Mouse (Mus musculus) right cerebral cortex, postnatal 10 days (tissue): ENCODE measurements around the gene Snta1.

Source experiments
- DNase-seq, 2 experiments: peaks; one replicate each; pipeline ENCODE4 v3.0.0; 2021; ENCODE audit warnings: low spot score in 2 of 2

Snta1 gene

DNA sequence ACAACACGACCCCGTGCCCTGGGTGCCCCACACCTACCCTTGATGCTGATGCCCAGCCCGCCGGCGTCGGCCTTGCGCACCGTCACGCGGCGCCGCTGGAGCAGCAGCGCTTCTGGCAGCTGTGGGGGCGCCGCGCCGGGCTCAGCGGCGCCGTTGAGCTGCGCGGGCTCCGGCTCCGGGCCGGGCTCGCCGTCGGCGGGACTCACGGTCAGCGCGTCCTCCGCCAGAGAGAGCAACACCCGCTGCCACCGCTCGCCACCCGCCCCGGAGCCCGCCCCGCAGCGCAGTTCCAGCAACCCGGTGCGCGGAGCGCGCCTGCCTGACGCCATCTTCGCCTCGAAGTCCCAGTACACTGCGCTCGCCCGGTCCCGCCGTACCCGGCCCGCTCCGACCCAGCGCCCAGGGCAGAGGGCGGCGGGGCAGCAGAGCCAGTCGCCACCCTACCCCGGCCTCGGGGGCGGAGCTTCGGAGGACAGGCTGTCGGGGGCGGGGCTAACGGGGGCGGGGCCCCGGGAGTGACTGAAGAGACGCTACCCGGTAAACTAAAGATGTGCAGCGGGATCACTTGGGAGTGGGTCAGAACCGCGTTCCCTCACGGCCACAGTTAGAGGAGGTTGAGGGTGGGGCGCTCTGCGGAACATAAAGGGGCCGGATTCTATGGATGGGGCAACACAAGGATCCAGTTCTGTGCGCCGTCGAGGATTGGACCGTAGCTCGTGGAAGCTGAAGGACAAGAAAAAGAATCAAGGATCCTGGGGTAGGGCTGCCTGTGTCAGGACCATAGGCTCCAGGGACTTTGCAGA is at the start of gene Snta1:
Gene Snta1 (minus strand): TSS at position 457 of the 803 bp plus-strand sequence.
- DNase-seq: peak; percentile 83 to 87

DNA sequence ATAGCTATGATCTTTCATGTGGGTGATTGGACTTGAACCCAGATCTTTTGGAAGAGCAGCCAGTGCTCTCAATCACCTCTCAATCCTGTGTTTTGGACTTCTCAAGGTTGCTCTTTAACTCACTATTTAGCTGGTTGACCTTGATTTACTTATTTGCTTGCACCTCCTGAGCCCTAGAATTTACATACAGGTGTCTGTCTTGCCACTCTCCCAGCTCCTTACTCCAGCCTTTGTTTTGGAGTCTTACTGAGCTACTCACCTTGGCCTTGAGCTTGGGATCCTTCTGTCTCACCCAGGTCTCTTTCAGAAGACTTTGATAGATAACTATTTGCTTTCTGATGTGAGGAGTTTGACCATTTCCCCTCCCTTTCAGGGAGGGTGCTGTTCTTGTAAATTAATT is 48.7 kb upstream of the Snta1 start:
- DNase-seq: no peak

DNA sequence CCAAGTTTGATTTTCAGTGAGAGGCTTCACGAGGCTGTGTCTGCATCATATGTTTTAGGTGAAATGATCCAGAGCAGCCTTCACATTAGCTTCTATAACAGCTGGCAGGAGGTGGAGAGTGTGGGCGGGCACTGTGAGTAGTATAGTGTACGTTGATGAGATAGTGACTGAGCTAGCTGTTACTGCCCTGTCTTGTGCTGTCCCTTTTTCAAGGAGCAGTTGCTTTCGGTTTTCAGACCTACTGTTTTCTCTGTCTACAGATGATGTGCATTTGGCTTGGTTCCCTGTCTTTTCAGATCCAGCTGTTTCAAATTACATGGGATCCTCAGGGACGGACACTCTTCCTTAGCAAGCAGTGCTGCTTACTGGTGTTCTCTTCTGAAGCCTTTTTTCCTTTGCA is 47.9 kb upstream of the Snta1 start:
- peak; percentile 38 to 46 for DNase-seq

DNA sequence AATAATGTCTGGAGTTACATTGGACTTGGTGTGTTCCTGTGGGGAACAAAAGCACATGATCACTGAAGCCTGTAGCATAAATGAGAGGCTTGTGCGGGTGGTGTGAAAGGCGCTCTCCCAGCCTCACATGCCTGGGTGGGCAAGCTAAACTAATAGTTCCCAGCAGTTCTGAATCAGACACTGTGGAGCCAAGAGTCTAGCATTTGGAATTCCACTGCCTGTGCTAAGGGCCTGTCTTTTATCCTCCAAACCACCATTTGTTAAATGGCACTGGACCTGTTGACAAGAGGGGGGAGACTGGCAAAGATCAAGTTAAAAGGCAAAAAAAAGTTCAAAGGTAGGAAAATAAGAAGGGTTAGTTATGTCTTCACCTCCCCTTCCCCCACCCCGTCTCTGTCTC is 46.7 kb upstream of the Snta1 start:
- no peak for DNase-seq

DNA sequence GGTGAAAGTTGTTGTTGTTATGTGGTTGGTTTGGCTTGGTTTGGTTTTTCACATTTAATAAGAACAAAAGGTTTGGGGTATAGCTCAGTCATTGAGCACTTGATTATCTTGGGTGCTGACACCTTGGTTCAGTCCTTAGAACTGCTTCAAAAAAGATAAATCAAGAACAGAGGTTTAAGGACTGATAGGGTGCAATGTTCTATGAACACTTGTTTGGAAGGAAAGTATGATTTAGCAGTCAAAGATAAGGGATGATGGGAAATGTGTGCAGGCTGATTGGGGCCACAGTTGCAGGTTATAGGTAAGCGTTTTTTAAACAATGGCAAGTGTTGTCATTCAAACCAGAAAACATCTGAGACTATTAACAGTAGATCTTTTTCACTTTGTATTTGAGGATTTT is 46.2 kb upstream of the Snta1 start:
- no peak for DNase-seq

DNA sequence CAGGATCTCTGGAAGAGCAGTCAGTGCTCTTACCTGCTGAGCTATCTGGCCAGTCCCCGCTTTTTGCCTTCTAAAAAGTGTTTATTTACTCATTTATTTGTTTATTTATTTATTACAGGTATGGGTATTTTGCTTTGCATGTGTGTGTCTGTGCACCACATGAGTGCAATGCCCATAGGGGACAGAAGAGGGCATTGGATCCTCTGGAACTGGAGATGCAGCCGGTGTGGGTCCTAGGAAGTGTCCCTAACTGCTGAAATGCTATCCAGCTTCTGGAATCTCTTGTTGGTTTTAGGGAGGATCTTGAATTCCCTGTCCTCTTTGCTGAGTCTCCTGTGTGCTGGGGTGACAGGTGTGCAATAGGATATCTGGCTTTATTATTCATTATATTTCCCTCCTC is 45.1 kb upstream of the Snta1 start:
- no peak for DNase-seq

DNA sequence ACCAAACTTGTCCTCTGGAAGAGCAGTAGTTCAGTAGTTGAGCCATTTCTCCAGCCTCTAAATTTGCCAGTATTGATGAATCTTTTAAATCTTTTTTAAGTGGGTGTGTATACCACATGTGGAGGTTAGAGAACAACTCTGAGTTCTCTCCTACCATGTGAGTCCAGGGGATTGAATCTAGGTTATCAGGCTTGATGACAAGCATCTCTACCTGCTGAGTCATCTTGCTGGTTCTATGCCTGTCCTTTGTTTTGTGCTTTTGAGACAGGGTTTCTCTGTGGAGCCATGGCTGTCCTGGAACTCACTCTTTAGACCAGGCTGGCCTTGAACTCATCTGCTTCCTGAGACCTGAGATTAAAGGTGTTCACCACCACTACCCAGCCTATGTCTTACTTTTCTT is 40.7 kb upstream of the Snta1 start:
- no peak for DNase-seq

DNA sequence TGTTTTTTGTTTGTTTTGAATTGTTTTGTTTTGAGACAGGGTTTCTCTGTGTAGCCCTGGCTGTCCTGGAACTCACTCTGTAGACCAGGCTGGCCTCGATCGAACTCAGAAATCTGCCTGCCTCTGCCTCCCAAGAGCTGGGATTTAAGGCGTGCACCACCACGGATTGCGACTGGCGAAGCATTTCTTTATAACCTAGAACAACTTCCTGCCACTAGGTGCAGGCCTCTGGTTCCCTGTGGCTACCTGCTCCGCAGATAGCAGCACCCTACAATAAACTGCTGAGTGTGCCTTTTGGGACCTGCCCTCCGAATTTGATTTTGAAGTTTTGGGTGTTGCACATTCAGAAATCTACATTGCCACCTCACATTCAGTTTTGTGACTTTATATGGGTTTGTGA is 39.9 kb upstream of the Snta1 start:
- DNase-seq: no peak

DNA sequence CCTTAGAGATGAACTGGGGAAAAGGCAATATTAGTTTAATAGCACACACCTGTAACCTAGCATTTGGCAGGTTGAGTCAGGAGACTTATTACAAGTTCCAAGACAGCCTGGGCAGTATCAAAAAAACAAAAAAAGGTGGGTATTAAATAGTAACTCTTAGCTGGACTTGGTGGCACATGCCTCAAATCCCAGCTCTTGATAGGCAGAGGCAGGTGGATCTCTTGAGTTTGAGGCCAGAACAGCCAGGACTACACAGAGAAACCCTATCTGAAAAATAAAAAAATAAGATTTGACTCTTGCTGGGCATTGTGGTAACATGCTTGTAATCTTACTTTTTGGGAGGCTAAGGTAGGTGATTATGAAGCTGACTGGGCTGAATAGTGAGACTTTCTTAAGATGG is 32.6 kb upstream of the Snta1 start:
- DNase-seq: no peak

DNA sequence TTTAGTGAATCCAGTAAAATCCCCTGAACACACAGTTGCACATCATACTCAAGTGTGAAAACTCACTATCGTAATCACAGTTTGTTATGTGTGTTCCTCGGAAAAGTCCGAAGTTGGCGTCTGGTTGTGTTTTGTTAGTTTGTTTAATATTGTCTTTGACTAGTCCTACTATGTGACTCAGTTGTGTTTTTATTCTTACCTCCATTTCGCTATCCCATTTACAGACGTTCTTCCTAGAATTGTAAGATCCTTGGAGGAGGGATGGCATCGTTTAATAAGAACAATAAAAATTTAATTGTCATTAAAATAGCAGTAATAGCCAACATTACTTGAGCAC is 29.3 kb upstream of the Snta1 start:
- DNase-seq: no peak

DNA sequence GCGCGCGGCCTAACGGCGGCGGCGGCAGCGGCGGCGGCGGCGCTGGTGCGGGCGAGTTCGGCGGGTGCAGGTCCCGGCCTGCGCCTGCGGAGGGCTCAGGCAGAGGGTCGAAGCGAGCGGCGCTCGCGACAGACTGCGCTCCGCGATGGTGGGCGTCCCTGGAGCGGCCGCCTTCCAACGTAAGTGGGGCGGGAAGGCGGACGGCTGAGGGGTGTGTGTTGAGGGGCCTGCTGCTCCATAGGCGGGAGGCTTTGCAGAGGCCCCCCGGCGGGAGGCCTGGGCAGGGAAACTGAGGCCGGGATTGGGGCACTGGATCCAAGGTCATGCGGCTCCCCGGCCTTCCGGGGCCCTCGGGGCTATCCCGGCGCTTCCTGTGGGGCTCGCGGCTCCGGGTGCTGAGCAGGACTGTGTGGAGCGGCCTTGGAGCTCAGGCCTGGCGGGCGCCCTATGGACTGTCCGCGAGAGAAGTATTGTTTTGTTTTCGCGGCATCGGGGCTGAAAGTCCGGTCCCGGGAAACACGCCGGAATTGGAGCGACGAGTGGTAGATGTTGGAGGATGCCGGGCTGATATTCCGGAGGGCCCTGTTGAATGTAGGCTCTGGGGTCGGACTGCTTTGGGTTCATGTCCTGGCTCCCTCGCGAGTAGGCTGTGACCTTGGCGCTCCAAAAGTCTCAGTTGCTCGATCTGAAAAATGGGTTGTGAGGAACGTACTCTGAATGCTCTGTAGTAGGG is 28.7 kb upstream of the Snta1 start, which contains the start of gene Cbfa2t2:
Gene Cbfa2t2 (plus strand): TSS at position 24 of the 733 bp plus-strand sequence.
- no peak for DNase-seq

DNA sequence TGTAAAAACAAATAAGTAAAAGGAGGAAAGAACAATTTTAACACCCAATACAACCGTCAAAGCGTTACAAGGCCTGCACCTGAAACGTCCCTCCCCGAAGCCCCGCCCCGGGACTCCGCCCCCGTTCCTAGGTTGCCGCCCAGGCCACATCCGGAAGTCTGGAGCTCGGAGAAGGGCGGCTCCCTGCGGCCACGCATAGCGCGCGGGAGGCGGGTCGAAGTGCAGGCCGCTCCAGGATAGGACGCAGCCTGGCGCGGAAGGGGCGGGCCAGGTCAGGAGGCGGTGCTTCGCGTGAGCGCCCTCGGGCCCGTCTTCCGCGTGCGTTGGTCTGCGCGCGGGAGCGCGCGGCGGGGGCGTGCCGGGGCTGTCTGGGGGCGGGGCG is 28.2 kb upstream of the Snta1 start:
- DNase-seq: peak; percentile 98 to 99

DNA sequence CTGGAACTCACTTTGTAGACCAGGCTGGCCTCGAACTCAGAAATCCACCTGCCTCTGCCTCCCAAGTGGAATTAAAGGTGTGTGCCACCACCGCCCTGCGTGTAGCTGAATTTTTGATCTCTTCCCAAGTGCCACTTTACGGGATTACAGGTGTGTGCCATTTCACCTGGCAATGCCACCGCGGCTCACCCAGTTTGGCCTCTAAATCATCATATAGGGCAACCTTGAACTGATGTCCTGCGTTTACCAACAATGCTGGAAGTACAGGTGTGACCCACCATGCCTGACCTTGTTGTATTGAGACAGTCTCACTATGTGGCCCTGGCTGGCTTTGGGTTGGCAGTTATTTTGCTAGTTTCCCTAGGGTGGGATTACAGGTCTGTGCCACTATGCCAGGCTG is 26.8 kb upstream of the Snta1 start:
- DNase-seq: no peak

DNA sequence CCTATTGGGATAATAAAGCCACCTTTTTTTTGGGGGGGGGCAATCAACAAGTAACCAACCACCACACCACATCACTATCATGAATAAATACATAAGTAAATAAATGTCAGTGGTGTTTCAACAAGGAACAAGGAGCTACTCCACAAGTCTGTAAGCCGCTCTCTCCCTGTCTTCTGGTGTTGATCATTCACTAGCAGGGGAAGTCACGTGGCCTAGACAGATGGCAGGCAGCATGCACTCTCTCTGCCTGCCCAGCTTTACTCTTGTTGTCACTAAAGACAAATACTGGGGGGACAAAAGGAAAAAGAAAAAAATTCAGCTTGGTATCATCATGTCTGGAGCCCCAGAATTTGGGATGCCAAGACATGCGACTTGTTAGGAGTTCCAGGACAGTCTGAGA is 25.5 kb upstream of the Snta1 start:
- peak; percentile 41 to 58 for DNase-seq

DNA sequence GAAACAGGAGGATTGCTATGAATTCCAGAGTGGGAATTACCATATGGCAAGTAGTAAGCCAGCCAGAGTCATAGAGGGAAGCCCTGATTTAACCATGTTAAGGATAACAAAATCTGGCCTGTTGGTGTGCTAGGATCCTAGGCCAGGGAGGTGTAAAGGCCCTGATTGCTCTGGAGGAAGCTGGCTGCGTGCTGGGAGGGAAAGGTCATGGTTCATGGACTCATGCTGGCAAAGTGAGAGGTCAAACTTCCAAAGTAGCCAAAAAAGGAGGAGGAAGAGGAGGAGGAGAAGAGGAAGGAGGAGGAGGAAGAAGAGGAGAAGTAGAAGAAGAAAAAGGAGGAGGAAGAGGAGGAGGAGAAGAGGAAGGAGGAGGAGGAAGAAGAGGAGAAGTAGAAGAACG is 24.8 kb upstream of the Snta1 start:
- DNase-seq: no peak

DNA sequence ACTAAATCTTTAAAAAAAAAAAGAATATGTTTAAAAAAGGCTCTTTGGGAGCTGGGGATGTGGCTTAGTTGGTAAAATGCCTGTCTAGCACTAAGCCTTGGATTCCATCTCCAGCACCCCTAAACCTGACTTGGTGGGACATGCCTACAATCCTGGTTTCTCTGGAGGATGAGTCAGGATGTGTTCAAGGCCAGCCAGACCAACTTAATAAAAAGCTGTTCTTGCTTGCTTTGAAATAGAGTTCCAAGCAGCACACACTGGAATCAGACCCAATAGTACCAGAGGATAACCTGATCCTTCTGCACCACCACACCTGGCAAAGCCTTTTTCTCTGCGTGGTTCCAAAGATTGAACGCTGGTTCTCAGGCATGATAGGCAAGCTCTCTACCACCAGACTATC is 22.7 kb upstream of the Snta1 start:
- no peak for DNase-seq

DNA sequence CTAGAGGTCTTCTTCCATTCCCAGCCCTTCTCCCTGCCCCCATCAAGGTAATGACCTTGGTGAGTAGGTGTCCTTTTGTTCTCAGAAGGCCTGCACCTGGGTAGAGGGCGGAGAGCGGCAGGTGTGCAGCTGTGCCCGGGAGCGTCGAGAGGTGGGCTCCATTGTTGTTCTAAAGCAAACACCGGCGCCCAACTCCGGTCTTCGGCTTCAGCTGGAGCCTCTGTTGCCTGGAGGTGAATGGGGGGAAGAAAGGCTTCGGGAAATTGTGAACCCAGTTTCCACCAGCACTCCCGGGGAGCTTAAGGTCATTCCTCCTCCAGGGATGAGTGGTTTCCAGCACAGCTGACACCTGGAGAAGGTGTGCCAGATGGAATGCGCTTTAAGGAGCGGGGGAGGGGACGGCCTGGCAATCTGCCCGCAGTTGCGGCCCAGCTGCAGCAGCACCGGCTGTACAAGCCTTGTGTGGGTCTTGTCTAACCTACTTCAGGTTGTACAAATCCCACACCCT is 20.0 kb upstream of the Snta1 start:
- DNase-seq: peak in 1 of 2 experiments; percentile 34

DNA sequence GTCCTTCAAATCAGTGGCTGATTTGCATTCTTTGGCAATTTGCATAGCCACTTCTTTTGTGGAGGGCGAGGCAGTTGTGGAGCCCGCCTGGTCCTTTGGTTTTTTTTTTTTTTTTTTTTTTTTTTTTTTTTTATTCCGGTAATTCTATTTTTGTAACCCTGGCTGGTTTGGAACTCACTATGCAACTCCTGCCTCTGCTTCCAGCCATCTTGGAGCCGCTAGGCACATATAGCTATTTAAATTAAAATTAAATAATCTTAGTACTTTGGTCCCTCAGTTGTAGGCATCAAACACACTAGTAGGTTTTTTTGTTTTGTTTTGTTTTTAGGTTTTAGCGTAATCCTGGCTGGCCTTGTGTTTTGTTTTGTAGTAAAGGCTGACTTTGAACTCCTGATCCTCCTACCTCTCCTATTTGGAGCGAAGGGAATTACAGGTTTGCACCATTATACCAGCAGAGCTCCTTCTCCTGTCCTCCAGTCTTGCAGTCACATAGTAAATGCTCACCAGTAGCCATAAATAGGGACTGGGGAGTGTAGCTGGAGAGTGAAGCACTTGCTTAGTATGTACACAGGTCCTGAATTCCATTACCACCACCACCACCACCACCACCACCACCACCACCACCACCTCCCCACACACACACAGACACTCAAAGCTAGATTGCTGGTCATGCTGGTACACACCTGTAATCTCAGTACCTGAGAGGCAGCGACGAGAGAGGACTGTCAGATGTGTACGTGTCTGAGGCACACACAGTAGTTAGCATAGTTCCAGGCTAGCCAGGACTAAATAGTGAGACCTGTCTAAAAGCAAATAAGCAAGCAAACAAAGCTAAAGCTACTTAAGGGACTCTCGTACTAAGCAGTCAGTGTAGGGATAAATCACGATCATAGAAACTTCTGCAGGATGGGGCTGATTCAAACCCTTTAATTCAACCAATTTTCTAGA is 19.3 kb upstream of the Snta1 start:
- DNase-seq: no peak

DNA sequence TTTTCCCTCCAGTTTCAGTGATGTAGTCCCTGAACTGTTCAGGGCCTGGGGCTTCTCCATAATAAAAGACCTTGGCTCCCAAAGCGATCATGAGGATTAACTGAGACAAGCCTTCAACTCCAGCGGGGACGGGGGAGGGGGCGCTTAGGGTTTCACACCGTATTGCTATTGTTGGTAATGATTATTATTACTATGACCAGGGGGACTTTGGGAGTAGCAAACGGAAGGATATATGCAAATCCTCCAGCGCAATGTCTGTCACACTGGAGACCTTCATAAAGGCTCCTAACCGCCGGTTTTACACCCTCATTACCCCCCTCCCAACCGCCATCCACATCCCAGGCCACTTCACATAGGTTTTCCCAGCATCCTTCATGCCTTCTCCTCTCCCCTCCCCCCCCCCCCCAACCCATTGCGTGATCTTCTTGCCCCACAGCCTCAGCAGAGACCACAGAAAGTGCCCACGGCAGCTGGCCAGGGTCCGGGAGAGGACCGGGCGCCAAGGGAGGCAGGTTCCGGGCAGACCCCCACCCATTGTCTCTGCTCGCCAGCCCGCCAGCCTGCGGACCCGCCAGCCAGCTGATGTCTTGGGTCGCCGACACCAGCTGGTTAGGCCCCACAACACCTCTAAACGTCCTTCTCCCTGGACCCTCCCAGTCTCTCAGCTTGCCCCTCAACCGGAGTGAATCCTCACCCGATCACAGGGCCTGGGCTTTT is 18.4 kb upstream of the Snta1 start:
- DNase-seq: peak; percentile 36 to 39

DNA sequence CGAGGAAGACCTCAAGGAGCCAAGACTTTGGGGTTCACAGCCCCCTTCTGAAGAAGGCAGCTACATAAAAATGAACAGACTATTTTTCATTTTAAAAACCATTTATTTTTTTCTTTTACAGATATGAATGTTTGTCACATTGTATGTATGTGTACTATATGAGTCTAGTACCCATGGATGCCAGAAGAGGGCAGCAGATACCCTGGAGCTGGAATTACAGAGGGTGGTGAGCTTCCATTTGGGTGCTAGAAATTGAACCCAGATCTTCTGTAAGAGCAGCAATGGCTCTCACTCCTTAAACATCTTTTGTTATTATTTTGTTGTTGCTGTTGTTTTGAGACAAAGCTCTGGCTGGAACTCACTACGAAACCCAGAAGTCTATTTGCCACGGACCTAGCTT is 17.6 kb upstream of the Snta1 start:
- no peak for DNase-seq

DNA sequence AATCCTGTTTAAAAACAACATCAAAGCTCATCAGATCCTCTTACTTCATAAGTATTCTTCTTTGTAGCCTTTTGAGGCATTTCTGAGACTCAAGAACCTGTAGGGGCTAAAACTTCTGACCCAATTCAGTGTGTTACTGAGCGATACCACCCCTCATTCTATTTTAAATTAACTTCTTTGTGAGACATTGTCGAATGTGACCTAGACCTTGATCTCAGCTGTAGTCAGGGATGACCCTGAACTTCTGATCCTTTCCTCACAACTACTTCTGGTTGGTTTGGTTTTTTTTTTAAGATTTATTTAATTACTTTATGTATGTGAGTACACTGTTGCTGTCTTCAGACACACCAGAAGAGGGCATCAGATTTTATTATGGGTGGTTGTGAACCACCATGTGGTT is 15.6 kb upstream of the Snta1 start:
- DNase-seq: no peak
